Mouse (Mus musculus): ENCODE data around the gene Kctd13.

The Kctd13 gene

GRCm38 (mm10) chr7:126982054-126982453, 53.4 kb downstream of the Kctd13 start:
- no peak for DNase-seq (ENCODE audit: low spot score)

- no peak for DNase-seq (ENCODE audit: low spot score)
Observed at GRCm38 (mm10) chr7:126983113-126983512, 54.4 kb downstream of the Kctd13 start.

DNA sequence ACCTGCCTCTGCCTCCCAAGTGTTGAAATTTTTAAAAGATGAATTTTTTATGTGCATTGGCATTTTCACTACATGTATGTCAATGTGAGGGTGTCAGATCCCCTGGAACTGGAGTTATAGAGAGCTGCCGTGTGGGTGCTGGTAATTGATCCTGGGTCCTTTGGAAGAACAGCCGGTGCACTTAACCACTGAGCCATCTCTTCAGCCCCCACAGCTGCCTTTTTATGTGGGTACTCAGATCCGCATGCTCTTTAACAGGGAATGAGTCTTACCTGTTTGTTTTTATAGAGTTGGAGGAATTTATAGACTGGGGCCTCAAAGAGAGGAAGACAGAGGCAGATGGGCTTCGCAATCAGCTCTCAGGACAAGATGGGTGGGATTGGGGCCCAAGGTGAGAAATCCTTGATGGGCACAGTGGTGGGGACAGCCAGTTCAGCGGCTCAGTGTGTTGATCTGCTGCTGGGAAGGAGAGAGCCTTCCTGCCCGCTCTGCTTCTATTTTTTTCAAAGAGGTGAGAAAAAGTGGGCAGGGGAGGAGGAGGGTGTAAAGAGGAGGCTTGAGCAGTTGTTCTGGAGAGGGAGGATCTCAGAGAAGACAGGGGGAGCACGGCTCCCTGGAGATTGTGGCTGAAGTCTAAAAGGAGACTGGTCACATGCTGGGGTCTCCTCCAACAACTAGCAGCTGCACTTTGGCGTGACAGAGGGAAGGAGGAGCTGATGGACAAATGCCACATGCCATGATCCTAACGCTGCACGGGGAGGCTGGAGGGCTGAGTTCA, 56.2 kb downstream of the Kctd13 start:
- DNase-seq (ENCODE audit: low spot score): no peak

DNA sequence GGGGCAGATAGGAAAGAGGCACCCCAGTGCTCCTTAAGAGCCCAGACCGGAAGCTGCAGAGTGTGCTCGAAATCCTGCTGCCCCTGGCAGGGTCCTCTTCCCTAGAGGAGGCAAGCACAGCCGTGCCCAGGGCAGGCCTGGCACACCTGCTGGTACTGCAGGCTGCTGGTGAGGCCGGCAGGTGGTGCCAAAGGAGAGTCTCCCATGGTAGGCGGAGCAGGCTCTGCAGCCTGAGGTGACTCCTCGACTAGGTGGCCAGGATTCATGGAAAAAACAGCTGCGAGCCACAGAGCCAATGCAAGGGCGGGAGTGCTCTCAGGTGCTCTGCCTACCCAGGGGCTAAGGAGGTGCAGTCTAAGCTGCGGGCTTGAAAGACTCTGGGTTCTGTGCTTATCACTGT, 57.6 kb downstream of the Kctd13 start:
- no peak for DNase-seq (ENCODE audit: low spot score)

- DNase-seq (ENCODE audit: low spot score): no peak
Observed at GRCm38 (mm10) chr7:126988816-126989215, 60.1 kb downstream of the Kctd13 start.
